Mouse (Mus musculus) CH12.LX (cell line): ENCODE measurements around the gene Tlk2. TPM values are rescaled to one million over a fixed set of nuclear protein-coding genes. Genes with fewer than 3 reads are reported as not detected.

ENCODE experiments used
- DNase-seq: peaks from one replicate; pipeline ENCODE4 v3.0.0-alpha.2; 2013; ENCODE audit errors: extremely low read depth
- H3K27ac ChIP-seq: 2 replicates; pipeline ENCODE4 v1.5.1; 2012; ENCODE audit warnings: low read depth, mild to moderate bottlenecking, control low read depth, moderate library complexity; ENCODE audit not compliant: insufficient read depth
- H3K27me3 ChIP-seq: replicated peaks from 2 replicates; pipeline ENCODE3; 2012; ENCODE audit warnings: inconsistent platforms
- H3K36me3 ChIP-seq, 2 experiments: replicated peaks in 1 of 2; 2 replicates each; pipeline versions ENCODE3 to v1.6.1; 2012; ENCODE audit warnings: inconsistent platforms in 1 of 2, low read length in 1 of 2, mild to moderate bottlenecking in 1 of 2, mixed read lengths in 1 of 2, moderate library complexity in 1 of 2; ENCODE audit not compliant: control insufficient read depth in 1 of 2, insufficient read depth in 1 of 2
- H3K4me1 ChIP-seq, 2 experiments: 2 replicates each; pipeline ENCODE4 v1.6.1; 2012; ENCODE audit warnings: inconsistent platforms in 1 of 2, moderate library complexity in 1 of 2; ENCODE audit not compliant: insufficient read depth in 2 of 2, control insufficient read depth in 1 of 2
- H3K4me2 ChIP-seq: 2 replicates; pipeline ENCODE4 v1.6.1; 2012; ENCODE audit warnings: low read depth, mild to moderate bottlenecking, control low read depth; ENCODE audit not compliant: poor library complexity, insufficient read depth, severe bottlenecking
- H3K4me3 ChIP-seq, 3 experiments: fragments of 150-350 bp in 1 of 3; sonication (generic) in 1 of 3; replicated peaks in 1 of 3; 2 replicates each; pipeline versions ENCODE3 to v1.5.1; 2011 to 2012; ENCODE audit warnings: low read depth in 2 of 3, low read length in 2 of 3, mild to moderate bottlenecking in 2 of 3, moderate library complexity in 2 of 3, control low read depth in 1 of 3, improper control_type of control experiment in 1 of 3, inconsistent platforms in 1 of 3, mixed read lengths in 1 of 3; ENCODE audit not compliant: poor library complexity in 1 of 3
- H3K79me2 ChIP-seq: replicated peaks from 2 replicates; pipeline ENCODE4 v1.6.1; 2012; ENCODE audit warnings: mild to moderate bottlenecking, moderate library complexity; ENCODE audit not compliant: control insufficient read depth, poor library complexity, insufficient read depth, severe bottlenecking; ENCODE audit errors: extremely low read depth
- H3K9ac ChIP-seq: 2 replicates; pipeline ENCODE4 v1.6.1; 2012; ENCODE audit warnings: low read depth, mild to moderate bottlenecking, control low read depth, moderate library complexity; ENCODE audit not compliant: insufficient read depth
- H3K9me3 ChIP-seq: replicated peaks from 2 replicates; pipeline ENCODE3; 2012; ENCODE audit warnings: low read length, inconsistent platforms, mixed read lengths
- BHLHE40 ChIP-seq: IDR thresholded peaks from 2 replicates; pipeline ENCODE4 v1.6.1; 2011; ENCODE audit warnings: mild to moderate bottlenecking, low read depth, low read length, improper control_type of control experiment
- CHD1 ChIP-seq: IDR thresholded peaks from 2 replicates; pipeline ENCODE4 v1.6.1; 2012; ENCODE audit warnings: low read depth, low read length, improper control_type of control experiment, inconsistent platforms
- CHD2 ChIP-seq: IDR thresholded peaks from 2 replicates; pipeline ENCODE4 v1.6.1; 2011; ENCODE audit warnings: low read length, improper control_type of control experiment
- CTCF ChIP-seq, 2 experiments: IDR thresholded peaks in 1 of 2; conservative IDR thresholded peaks in 1 of 2; 2 replicates each; pipeline ENCODE4 v1.5.1; 2011 to 2012; ENCODE audit warnings: low read depth in 2 of 2, low read length in 2 of 2, improper control_type of control experiment in 1 of 2, inconsistent platforms in 1 of 2, mild to moderate bottlenecking in 1 of 2, moderate library complexity in 1 of 2
- E2F4 ChIP-seq: IDR thresholded peaks from 2 replicates; pipeline ENCODE4 v1.6.1; 2011; ENCODE audit warnings: low read depth, low read length, improper control_type of control experiment; ENCODE audit not compliant: insufficient replicate concordance
- EP300 ChIP-seq: IDR thresholded peaks from 2 replicates; pipeline ENCODE4 v1.6.1; 2011; ENCODE audit warnings: low read length, improper control_type of control experiment
- ETS1 ChIP-seq: conservative IDR thresholded peaks from 2 replicates; pipeline ENCODE4 v1.6.1; 2012; ENCODE audit warnings: low read depth, mild to moderate bottlenecking, inconsistent platforms, low read length, improper control_type of control experiment, moderate library complexity
- HCFC1 ChIP-seq: IDR thresholded peaks from 2 replicates; pipeline ENCODE4 v1.6.1; 2012; ENCODE audit warnings: low read depth, mild to moderate bottlenecking, inconsistent platforms, low read length, improper control_type of control experiment
- JUN ChIP-seq: IDR thresholded peaks from 2 replicates; pipeline ENCODE4 v1.6.1; 2011; ENCODE audit warnings: low read depth, mild to moderate bottlenecking, low read length, improper control_type of control experiment, moderate library complexity; ENCODE audit not compliant: insufficient read depth
- MAFK ChIP-seq: IDR thresholded peaks from 2 replicates; pipeline ENCODE4 v1.6.1; 2011; ENCODE audit warnings: low read length, improper control_type of control experiment; ENCODE audit not compliant: insufficient replicate concordance
- MAX ChIP-seq: IDR thresholded peaks from 2 replicates; pipeline ENCODE4 v1.6.1; 2011; ENCODE audit warnings: low read length, improper control_type of control experiment
- MAZ ChIP-seq: IDR thresholded peaks from 2 replicates; pipeline ENCODE4 v1.6.1; 2012; ENCODE audit warnings: low read depth, mild to moderate bottlenecking, inconsistent platforms, low read length, improper control_type of control experiment, moderate library complexity
- MEF2A ChIP-seq: IDR thresholded peaks from 2 replicates; pipeline ENCODE4 v1.6.1; 2014; ENCODE audit warnings: low read depth, mild to moderate bottlenecking, inconsistent platforms, low read length, improper control_type of control experiment, borderline replicate concordance
- MXI1 ChIP-seq: IDR thresholded peaks from 2 replicates; pipeline ENCODE4 v1.6.1; 2011; ENCODE audit warnings: mild to moderate bottlenecking, low read depth, low read length, improper control_type of control experiment
- MYC ChIP-seq: IDR thresholded peaks from 2 replicates; pipeline ENCODE4 v1.6.1; 2011; ENCODE audit warnings: low read depth, mild to moderate bottlenecking, improper control_type of control experiment, low read length
- NELFE ChIP-seq: IDR thresholded peaks from 2 replicates; pipeline ENCODE4 v1.6.1; 2011; ENCODE audit warnings: low read depth, low read length, improper control_type of control experiment
- PAX5 ChIP-seq: IDR thresholded peaks from 2 replicates; pipeline ENCODE4 v1.6.1; 2012; ENCODE audit warnings: low read length, inconsistent platforms, mixed read lengths
- POLR2A ChIP-seq: IDR thresholded peaks from 2 replicates; pipeline ENCODE4 v1.6.1; 2011; ENCODE audit warnings: low read depth, mild to moderate bottlenecking, improper control_type of control experiment, low read length
- POLR2AphosphoS2 ChIP-seq: IDR thresholded peaks from 2 replicates; pipeline ENCODE4 v1.6.1; 2011; ENCODE audit warnings: low read depth, low read length, improper control_type of control experiment
- RAD21 ChIP-seq: IDR thresholded peaks from 2 replicates; pipeline ENCODE4 v1.6.1; 2011; ENCODE audit warnings: low read depth, mild to moderate bottlenecking, low read length, improper control_type of control experiment, moderate library complexity
- RCOR1 ChIP-seq: conservative IDR thresholded peaks from 2 replicates; pipeline ENCODE4 v1.6.1; 2012; ENCODE audit warnings: low read depth, mild to moderate bottlenecking, inconsistent platforms, low read length, improper control_type of control experiment
- SIN3A ChIP-seq: IDR thresholded peaks from 2 replicates; pipeline ENCODE4 v1.6.1; 2012; ENCODE audit warnings: low read length, improper control_type of control experiment, inconsistent platforms
- TCF12 ChIP-seq: IDR thresholded peaks from 2 replicates; pipeline ENCODE4 v1.6.1; 2014; ENCODE audit warnings: low read depth, mild to moderate bottlenecking, inconsistent platforms, low read length, improper control_type of control experiment
- ZKSCAN1 ChIP-seq: IDR thresholded peaks from 2 replicates; pipeline ENCODE4 v1.6.1; 2012; ENCODE audit warnings: low read depth, inconsistent platforms, low read length, improper control_type of control experiment, borderline replicate concordance
- dilution Hi-C: fragments of 300-500 bp; cut with MboI; formaldehyde crosslinking; loops from 2 replicates; pipeline ENCODE4 v1.14.3; 2020; ENCODE audit warnings: low sequenced_read_pairs; ENCODE audit not compliant: extremely low pct_unique_long_range_greater_than_20kb, extremely low pct_ligation_motif_present
- in situ Hi-C: fragments of 300-500 bp; cut with MboI; formaldehyde crosslinking; loops from 3 replicates; pipeline ENCODE4 v1.14.3; 2019; ENCODE audit warnings: low sequenced_read_pairs, low pct_ligation_motif_present, low pct_unique_long_range_greater_than_20kb, mixed read lengths
- polyA plus RNA-seq: library from polyadenylated mRNA; unstranded; fragments of >175 nt; gene quantifications from 2 replicates; pipeline ENCODE4 v1.2.1, GENCODE M21; 2012; ENCODE audit warnings: low read depth; ENCODE audit not compliant: insufficient read length
- total RNA-seq, 2 experiments: library from RNA; depleted of rRNA; stranded (reverse); fragments of 300-350 nt in 1 of 2; fragments of >200 nt in 1 of 2; gene quantifications; 2 replicates each; pipeline ENCODE4 v1.2.3; 2012 to 2014

Tlk2 gene
- total and polyA plus RNA-seq, 3 experiments, result 78.0 to 90.6 (median 85.1) TPM

DNA sequence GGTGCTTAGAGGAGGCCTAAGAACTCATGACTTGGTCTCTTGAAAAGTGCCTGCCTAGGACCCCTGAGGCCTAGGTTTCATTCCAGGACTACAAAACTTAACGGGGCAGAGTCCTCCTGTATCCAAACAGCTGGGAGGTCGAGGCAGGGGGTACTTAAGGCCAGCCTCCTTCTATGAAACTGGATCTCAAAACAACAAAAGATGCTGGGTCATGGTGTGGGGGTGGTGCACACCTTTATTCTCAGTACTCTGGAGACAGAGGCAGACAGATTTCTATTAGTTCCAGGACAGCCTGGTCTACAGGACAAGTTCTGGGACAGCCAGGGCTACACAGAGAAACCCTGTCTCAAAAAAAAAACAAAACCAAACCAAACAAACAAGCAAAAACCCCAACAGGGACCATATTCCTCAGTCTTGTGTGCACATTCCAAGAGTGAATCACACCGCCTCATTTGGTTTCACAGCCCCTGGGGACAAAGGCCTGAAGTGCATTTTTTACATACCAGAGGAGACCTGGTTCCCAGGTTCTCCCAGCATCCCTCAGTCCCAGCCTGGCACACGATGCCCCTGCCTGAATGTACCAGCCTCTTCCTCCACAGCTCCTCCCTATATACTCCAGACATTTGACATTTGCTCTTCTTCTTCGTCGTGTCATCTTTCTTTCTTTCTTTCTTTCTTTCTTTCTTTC is 18.8 kb upstream of the Tlk2 start:
- TF ChIP-seq CHD2, result no peak
- no peak for TF ChIP-seq HCFC1
- no peak for TF ChIP-seq E2F4
- TF ChIP-seq CHD1, result no peak
- TF ChIP-seq MAFK, result no peak
- no peak for TF ChIP-seq ETS1
- no peak for TF ChIP-seq POLR2AphosphoS2
- TF ChIP-seq MXI1, result no peak
- TF ChIP-seq RCOR1, result no peak
- no peak for TF ChIP-seq MYC
- TF ChIP-seq JUN, result no peak
- no peak for TF ChIP-seq EP300
- in situ Hi-C loops, result no loop called here
- Histone ChIP-seq H3K36me3 (no peaks in the 10 kb centered on the region), H3K27me3 (peaks cover 1% of the 10 kb centered on the region), H3K9me3 (peaks cover 5% of the 10 kb centered on the region), H3K79me2 (no peaks in the 10 kb centered on the region), H3K4me3 (no peak overlapping the region), H3K27ac (no peak overlapping the region), H3K4me2 (no peak overlapping the region), H3K9ac (no peak overlapping the region), H3K4me1 (peaks cover 0 to 6% of the 10 kb centered on the region in 2 experiments; a peak in 1 of 4 replicates)
- dilution Hi-C loops, result no loop called here
- DNase-seq, result no peak

DNA sequence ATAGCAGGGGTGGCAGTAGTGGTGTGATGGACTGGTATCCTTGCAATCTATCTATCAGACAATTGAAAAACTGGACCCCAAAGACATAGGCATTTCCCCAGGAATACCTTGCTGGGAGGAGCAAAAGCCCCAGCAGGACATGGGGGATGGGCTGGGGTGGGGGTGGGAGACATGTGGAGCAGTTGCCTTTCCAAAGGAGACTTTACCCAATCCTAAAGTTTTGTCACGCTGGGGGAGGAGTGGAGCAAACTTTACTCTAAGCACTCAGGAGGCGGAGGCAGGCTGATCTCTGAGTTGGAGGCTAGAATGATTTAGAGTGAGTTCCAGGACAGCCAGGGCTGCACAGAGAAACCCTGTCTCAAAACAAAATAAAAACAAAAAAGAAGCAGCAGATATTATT is 17.2 kb upstream of the Tlk2 start:
- no peak overlapping the region for H3K9ac ChIP-seq
- in situ Hi-C loops (no loop called here), dilution Hi-C loops (no loop called here)
- peaks cover 0 to 6% of the 10 kb centered on the region in 2 experiments; a peak in 1 of 4 replicates for H3K4me1 ChIP-seq
- no peak overlapping the region for H3K4me2 ChIP-seq
- H3K79me2 ChIP-seq, result no peaks in the 10 kb centered on the region
- no peaks in the 10 kb centered on the region for H3K36me3 ChIP-seq
- TF ChIP-seq CTCF (conservative IDR thresholded peaks at IDR 0.05 in 1 of 2, IDR thresholded peaks at IDR 0.05 in 1 of 2; ENCODE audit: low read depth in 2 of 2, low read length in 2 of 2) (no peak), SIN3A (no peak), RAD21 (no peak), MEF2A (no peak), POLR2A (no peak), ETS1 (no peak), MAX (no peak), PAX5 (no peak), E2F4 (no peak), ZKSCAN1 (no peak), BHLHE40 (no peak), TCF12 (no peak), NELFE (no peak), MAZ (no peak), MXI1 (no peak)
- H3K27ac ChIP-seq, result no peak overlapping the region
- DNase-seq, result no peak
- H3K27me3 ChIP-seq, result peaks cover 1% of the 10 kb centered on the region
- H3K4me3 ChIP-seq, result no peak overlapping the region
- peaks cover 13% of the 10 kb centered on the region for H3K9me3 ChIP-seq
